Mouse (Mus musculus): ENCODE measurements around the gene Trmt10b.

Trmt10b gene

DNA sequence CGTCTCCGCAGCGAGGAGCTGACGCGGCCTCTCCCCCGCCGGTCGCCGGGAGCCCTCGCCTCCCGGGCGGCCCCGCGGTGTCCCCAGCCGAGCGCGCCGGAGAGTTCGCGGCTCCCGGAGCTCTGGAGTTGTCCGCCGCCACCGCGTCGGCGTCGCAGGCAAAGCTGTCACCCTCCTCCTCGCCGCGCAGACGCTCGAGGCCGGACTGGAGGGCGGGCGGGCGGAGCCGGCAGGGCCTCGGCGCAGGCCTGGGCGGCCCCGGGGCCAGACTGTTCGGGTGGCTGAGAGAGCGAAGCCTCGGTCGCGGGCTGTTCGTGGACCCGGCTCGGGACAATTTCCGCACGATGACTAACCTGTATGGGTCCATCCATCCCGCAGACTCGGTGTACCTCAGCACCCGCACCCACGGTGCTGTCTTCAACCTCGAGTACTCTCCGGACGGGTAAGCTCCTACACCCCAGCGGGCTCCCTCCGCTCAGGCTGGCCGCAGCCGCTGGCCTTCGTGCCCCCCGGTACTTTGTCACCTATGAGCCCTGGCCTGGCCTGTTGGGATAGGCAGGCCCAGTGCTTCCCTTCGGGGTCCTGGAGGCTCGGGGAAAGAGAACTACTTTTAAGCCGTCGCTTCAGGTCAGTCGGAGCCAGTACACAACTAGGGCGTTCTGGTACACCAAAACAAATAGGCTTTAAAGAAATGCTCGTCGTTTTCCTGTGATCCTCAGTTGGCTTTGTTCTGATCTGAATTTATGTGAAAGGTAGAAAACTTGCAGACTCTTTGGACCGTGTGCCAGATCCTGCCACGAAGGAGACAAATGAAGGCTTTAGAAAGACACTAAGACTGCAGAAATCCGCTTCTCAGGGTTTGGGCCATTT, 45.6 kb downstream of the Trmt10b start, which contains the start of gene Exosc3:
TSS of gene Exosc3 (minus strand) at position 447 of the 870 bp plus-strand sequence.
- DNase-seq = no peak

DNA sequence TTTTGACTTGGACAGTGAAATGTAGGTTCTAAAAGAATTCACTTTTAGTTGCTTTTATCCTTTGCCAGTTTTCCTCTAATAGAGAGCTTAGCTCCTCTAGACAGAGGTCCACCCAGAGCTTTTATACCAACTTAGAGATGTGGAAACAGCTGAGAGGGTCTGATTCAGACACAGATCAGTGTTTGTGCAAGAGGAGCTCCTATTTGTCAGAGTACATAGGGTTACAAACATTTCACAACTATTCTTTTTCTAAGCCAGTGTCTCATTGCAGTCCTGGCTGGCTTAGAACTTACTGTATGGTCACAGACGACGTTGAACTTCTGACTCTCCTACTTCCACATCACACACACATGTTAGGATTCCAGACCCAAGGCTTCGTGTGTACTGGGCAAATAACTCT, 59.7 kb downstream of the Trmt10b start:
- DNase-seq = no peak
